Mouse (Mus musculus) neural tube, embryonic 11.5 days (tissue): Measurements from ENCODE around the gene Fam151a. TPM values are rescaled to one million over a fixed set of nuclear protein-coding genes. Genes with fewer than 3 reads are reported as not detected.
"Not testable (repeated sequence)": the region's sequence is repeated elsewhere in the genome, so short reads cannot be mapped to it uniquely, and the experiment has no call there.

Source experiments
- ATAC-seq: fragments of 200-750 bp; cut with Nextera tagmentation; 2 replicates; pipeline ENCODE4 v1.8.0; 2017; ENCODE audit warnings: moderate number of reproducible peaks, mild to moderate bottlenecking, moderate TSS enrichment, moderate library complexity; ENCODE audit not compliant: insufficient read depth, low FRiP score, low TSS enrichment
- DNase-seq: peaks from one replicate; pipeline ENCODE4 v3.0.0-alpha.2; 2015; ENCODE audit warnings: low spot score
- H3K27ac ChIP-seq: fragments of 300-500 bp; sonication (generic); 2 replicates; pipeline ENCODE4 v1.5.1; 2014; ENCODE audit warnings: low read depth, mild to moderate bottlenecking, low read length
- H3K27me3 ChIP-seq: fragments of 300-500 bp; sonication (generic); 2 replicates; pipeline ENCODE4 v1.6.1; 2014; ENCODE audit warnings: mild to moderate bottlenecking, low read length, mixed read lengths; ENCODE audit not compliant: control insufficient read depth, insufficient read depth
- H3K36me3 ChIP-seq: fragments of 300-500 bp; sonication (generic); 2 replicates; pipeline ENCODE4 v1.6.1; 2014; ENCODE audit warnings: mild to moderate bottlenecking, low read length, moderate library complexity, mixed read lengths; ENCODE audit not compliant: control insufficient read depth, insufficient read depth
- H3K4me1 ChIP-seq: fragments of 300-500 bp; sonication (generic); 2 replicates; pipeline ENCODE4 v1.6.1; 2014; ENCODE audit warnings: low read length, mixed read lengths; ENCODE audit not compliant: control insufficient read depth, insufficient read depth
- H3K4me2 ChIP-seq: fragments of 300-500 bp; sonication (generic); 2 replicates; pipeline ENCODE4 v1.6.1; 2014; ENCODE audit warnings: low read depth, mild to moderate bottlenecking, moderate library complexity
- H3K4me3 ChIP-seq: fragments of 300-500 bp; sonication (generic); 2 replicates; pipeline ENCODE4 v1.5.1; 2014; ENCODE audit warnings: low read depth, low read length
- H3K9ac ChIP-seq: fragments of 300-500 bp; sonication (generic); 2 replicates; pipeline ENCODE4 v1.6.1; 2014; ENCODE audit warnings: mild to moderate bottlenecking, low read length
- H3K9me3 ChIP-seq: fragments of 300-500 bp; sonication (generic); 2 replicates; pipeline ENCODE4 v1.6.1; 2016; ENCODE audit warnings: low read length; ENCODE audit not compliant: control insufficient read depth
- WGBS: fragments of 180-500 bp; shearing (Covaris S2); extraction: QIAGEN DNeasy Blood & Tissue Kit; methylation state at CpG from one replicate; pipeline ENCODE4 v1.1.7; 2014; 5-methylcytosine and 5-hydroxymethylcytosine counted together
- polyA plus RNA-seq: library from polyadenylated mRNA; unstranded; fragments of >200 nt; fragmentation: Nextera tagmentation; extraction: Ambion mirVana; gene quantifications from 2 replicates; pipeline ENCODE4 v1.2.1, GENCODE M21; 2014

Fam151a gene
- polyA plus RNA-seq, 1 experiment from 2014 or later = not detected

GRCm38 (mm10) chr4:106751726-106752125, 18.0 kb downstream of the Fam151a start:
- no peak for DNase-seq
- Histone ChIP-seq H3K9me3 (no peaks in the 10 kb centered on the region), H3K27me3 (no peaks in the 10 kb centered on the region), H3K36me3 (no peaks in the 10 kb centered on the region), H3K9ac (no peak overlapping the region), H3K4me3 (no peak overlapping the region), H3K27ac (no peak overlapping the region), H3K4me1 (no peaks in the 10 kb centered on the region), H3K4me2 (no peak overlapping the region)
- no peak for ATAC-seq
- 85% methylated on average over 6 of the region's 6 CpGs for WGBS

GRCm38 (mm10) chr4:106764166-106764565, 30.5 kb downstream of the Fam151a start:
- DNase-seq = no peak
- Histone ChIP-seq H3K4me2 (no peak overlapping the region), H3K9ac (no peak overlapping the region), H3K36me3 (no peaks in the 10 kb centered on the region), H3K9me3 (no peaks in the 10 kb centered on the region), H3K27me3 (no peaks in the 10 kb centered on the region), H3K4me1 (peaks cover 4% of the 10 kb centered on the region; the same call in 1 of the 2 replicates), H3K4me3 (no peak overlapping the region), H3K27ac (no peak overlapping the region)
- WGBS = 76% methylated on average over 7 of the region's 7 CpGs
- ATAC-seq = no peak

- Histone ChIP-seq H3K4me3 (no peak overlapping the region), H3K4me2 (no peak overlapping the region), H3K27ac (no peak overlapping the region), H3K9me3 (no peaks in the 10 kb centered on the region), H3K9ac (no peak overlapping the region), H3K4me1 (no peaks in the 10 kb centered on the region), H3K36me3 (no peaks in the 10 kb centered on the region), H3K27me3 (no peaks in the 10 kb centered on the region)
- DNase-seq (no peak), ATAC-seq (no peak)
- WGBS = 70% methylated on average over 2 of the region's 2 CpGs
Measured at GRCm38 (mm10) chr4:106769306-106769705, 35.6 kb downstream of the Fam151a start.

DNA sequence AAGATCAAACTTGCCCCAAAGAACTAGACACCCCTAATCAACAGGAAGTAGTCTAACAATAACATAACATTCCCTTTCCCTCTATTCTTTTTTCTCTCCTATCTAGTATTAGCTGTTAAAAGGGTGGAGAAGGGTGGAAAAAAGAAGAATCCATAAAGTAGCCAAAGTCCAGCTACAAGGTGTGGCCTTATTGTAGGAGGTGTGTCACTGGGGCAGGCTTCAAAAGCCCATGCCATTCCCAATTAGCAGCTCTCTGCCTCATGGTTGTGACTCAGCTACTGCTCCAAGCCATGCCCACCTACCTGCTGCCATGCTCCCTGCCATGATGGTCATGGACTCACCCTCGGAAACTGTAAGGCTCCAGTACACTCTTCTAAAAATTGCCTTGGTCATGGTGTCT, 38.9 kb downstream of the Fam151a start:
- peaks cover 7% of the 10 kb centered on the region for H3K4me1 ChIP-seq
- no peaks in the 10 kb centered on the region for H3K27me3 ChIP-seq
- no peaks in the 10 kb centered on the region for H3K9me3 ChIP-seq
- DNase-seq (no peak), ATAC-seq (no peak)
- no peaks in the 10 kb centered on the region for H3K36me3 ChIP-seq
- no peak overlapping the region for H3K4me3 ChIP-seq
- no peak overlapping the region for H3K4me2 ChIP-seq
- 93% methylated on average over 1 of the region's 1 CpGs for WGBS
- no peak overlapping the region for H3K27ac ChIP-seq
- H3K9ac ChIP-seq = no peak overlapping the region

DNA sequence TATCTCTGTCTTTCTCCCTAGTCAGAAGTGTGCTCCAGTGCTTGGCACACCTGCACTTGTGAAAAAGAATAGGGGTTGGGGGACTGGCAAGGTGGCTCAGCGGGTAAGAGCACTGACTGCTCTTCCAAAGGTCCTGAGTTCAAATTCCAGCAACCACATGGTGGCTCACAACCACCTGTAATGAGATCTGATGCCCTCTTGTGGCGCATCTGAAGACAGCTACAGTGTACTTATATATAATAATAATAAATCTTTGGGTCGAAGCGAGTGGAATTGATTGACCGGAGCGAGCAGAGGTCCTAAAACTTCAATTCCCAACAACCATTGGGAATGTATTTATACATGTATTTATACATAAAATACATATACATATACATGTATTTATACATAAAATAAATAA, 42.1 kb downstream of the Fam151a start:
- H3K4me2 ChIP-seq, H3K27me3 ChIP-seq, H3K4me3 ChIP-seq, ATAC-seq, DNase-seq, H3K27ac ChIP-seq, H3K9ac ChIP-seq, H3K9me3 ChIP-seq, H3K36me3 ChIP-seq: not testable (repeated sequence)
- 85% methylated on average over 6 of the region's 6 CpGs for WGBS
- H3K4me1 ChIP-seq = peaks cover 23% of the 10 kb centered on the region

- Histone ChIP-seq H3K4me3 (no peak overlapping the region), H3K4me2 (no peak overlapping the region), H3K27me3 (no peaks in the 10 kb centered on the region), H3K27ac (no peak overlapping the region), H3K36me3 (no peaks in the 10 kb centered on the region), H3K4me1 (peaks cover 23% of the 10 kb centered on the region), H3K9ac (no peak overlapping the region), H3K9me3 (no peaks in the 10 kb centered on the region)
- DNase-seq (peak; percentile 68), ATAC-seq (peak; percentile 33; the same call in 1 of the 2 replicates)
- 24% methylated on average over 3 of the region's 3 CpGs for WGBS
Measured at GRCm38 (mm10) chr4:106776998-106777397, 43.3 kb downstream of the Fam151a start.

- 47% methylated on average over 5 of the region's 5 CpGs for WGBS
- peak; percentile 52; the same call in 1 of the 2 replicates for ATAC-seq
Measured at GRCm38 (mm10) chr4:106778116-106778788, 44.6 kb downstream of the Fam151a start.

GRCm38 (mm10) chr4:106780045-106780444, 46.4 kb downstream of the Fam151a start:
- WGBS = 7% methylated on average over 3 of the region's 3 CpGs
- Histone ChIP-seq H3K9me3 (no peaks in the 10 kb centered on the region), H3K36me3 (no peaks in the 10 kb centered on the region), H3K27ac (peak overlapping the region; percentile 53), H3K4me3 (no peak overlapping the region), H3K4me2 (no peak overlapping the region), H3K9ac (0 out of 2 replicates have a peak overlapping the region, but pooled peaks have one; percentile 18), H3K4me1 (peaks cover 26% of the 10 kb centered on the region), H3K27me3 (no peaks in the 10 kb centered on the region)
- peak; percentile 77 for DNase-seq
- peak; percentile 78 for ATAC-seq

More at GRCm38 (mm10) chr4:106778116-106778788, 44.6 kb downstream of the Fam151a start:
- Histone ChIP-seq H3K4me2 (no peak overlapping the region), H3K27ac (no peak overlapping the region), H3K9me3 (no peaks in the 10 kb centered on the region), H3K4me3 (no peak overlapping the region), H3K9ac (no peak overlapping the region), H3K36me3 (no peaks in the 10 kb centered on the region), H3K27me3 (no peaks in the 10 kb centered on the region), H3K4me1 (peaks cover 26% of the 10 kb centered on the region)
- peak; percentile 76 for DNase-seq

GRCm38 (mm10) chr4:106783137-106783536, 49.4 kb downstream of the Fam151a start:
- H3K4me1 ChIP-seq = peaks cover 39% of the 10 kb centered on the region
- no peak for ATAC-seq
- H3K9ac ChIP-seq = no peak overlapping the region
- H3K4me3 ChIP-seq = no peak overlapping the region
- no peaks in the 10 kb centered on the region for H3K27me3 ChIP-seq
- no peaks in the 10 kb centered on the region for H3K9me3 ChIP-seq
- 88% methylated on average over 10 of the region's 10 CpGs for WGBS
- DNase-seq = no peak
- no peak overlapping the region for H3K4me2 ChIP-seq
- H3K36me3 ChIP-seq = no peaks in the 10 kb centered on the region
- H3K27ac ChIP-seq = no peak overlapping the region
